Mouse (Mus musculus): Measurements from ENCODE around the gene Spata18. TPM values are rescaled to one million over a fixed set of nuclear protein-coding genes. Genes with fewer than 3 reads are reported as not detected.

The Spata18 gene
- polyA plus RNA-seq, 1 experiment from 2014 or later, result 0.12 TPM

GRCm38 (mm10) chr5:73626842-73627241, 24.3 kb upstream of the Spata18 start:
- Histone ChIP-seq H3K36me3 (ENCODE audit: control insufficient read depth, insufficient read depth, low read length) (no peaks in the 10 kb centered on the region), H3K9ac (ENCODE audit: low read length) (no peak overlapping the region), H3K27ac (ENCODE audit: low read depth, low read length) (no peak overlapping the region), H3K27me3 (ENCODE audit: control insufficient read depth, insufficient read depth, low read length) (no peaks in the 10 kb centered on the region), H3K4me2 (no peak overlapping the region), H3K9me3 (ENCODE audit: control insufficient read depth, low read length) (no peaks in the 10 kb centered on the region), H3K4me3 (ENCODE audit: low read depth, low read length) (no peak overlapping the region), H3K4me1 (ENCODE audit: control insufficient read depth, insufficient read depth, low read length) (peaks cover 6% of the 10 kb centered on the region)
- ATAC-seq (ENCODE audit: low FRiP score) (no peak), DNase-seq (ENCODE audit: low spot score, missing footprints) (no peak)
- WGBS, result 92% methylated on average over 7 of the region's 7 CpGs

- H3K9me3 ChIP-seq (ENCODE audit: control insufficient read depth, low read length), result no peaks in the 10 kb centered on the region
- no peak overlapping the region for H3K9ac ChIP-seq (ENCODE audit: low read length)
- whole genome bisulfite sequencing, result 49% methylated on average over 4 of the region's 4 CpGs
- peaks cover 6% of the 10 kb centered on the region for H3K4me1 ChIP-seq (ENCODE audit: control insufficient read depth, insufficient read depth, low read length)
- no peak for ATAC-seq (ENCODE audit: low FRiP score)
- no peak overlapping the region for H3K27ac ChIP-seq (ENCODE audit: low read depth, low read length)
- H3K36me3 ChIP-seq (ENCODE audit: control insufficient read depth, insufficient read depth, low read length), result no peaks in the 10 kb centered on the region
- DNase-seq (ENCODE audit: low spot score, missing footprints), result no peak
- no peaks in the 10 kb centered on the region for H3K27me3 ChIP-seq (ENCODE audit: control insufficient read depth, insufficient read depth, low read length)
- no peak overlapping the region for H3K4me2 ChIP-seq
- no peak overlapping the region for H3K4me3 ChIP-seq (ENCODE audit: low read depth, low read length)
These were observed 23.6 kb upstream of the Spata18 start for GRCm38 (mm10) chr5:73627559-73627958.

- Histone ChIP-seq H3K36me3 (ENCODE audit: control insufficient read depth, insufficient read depth, low read length) (no peaks in the 10 kb centered on the region; the same call in 1 of the 2 replicates), H3K27ac (ENCODE audit: low read depth, low read length) (no peak overlapping the region), H3K9ac (ENCODE audit: low read length) (no peak overlapping the region), H3K4me1 (ENCODE audit: control insufficient read depth, insufficient read depth, low read length) (peaks cover 6% of the 10 kb centered on the region), H3K9me3 (ENCODE audit: control insufficient read depth, low read length) (no peaks in the 10 kb centered on the region), H3K27me3 (ENCODE audit: control insufficient read depth, insufficient read depth, low read length) (no peaks in the 10 kb centered on the region), H3K4me3 (ENCODE audit: low read depth, low read length) (no peak overlapping the region), H3K4me2 (no peak overlapping the region)
- WGBS, result 77% methylated on average over 15 of the region's 15 CpGs
- no peak for ATAC-seq (ENCODE audit: low FRiP score)
- DNase-seq (ENCODE audit: low spot score, missing footprints), result no peak
These were observed 23.2 kb upstream of the Spata18 start for GRCm38 (mm10) chr5:73627991-73628390.

- ATAC-seq (ENCODE audit: low FRiP score) (no peak), DNase-seq (ENCODE audit: low spot score, missing footprints) (no peak)
- 89% methylated on average over 5 of the region's 5 CpGs for WGBS
- Histone ChIP-seq H3K4me3 (ENCODE audit: low read depth, low read length) (no peak overlapping the region), H3K9me3 (ENCODE audit: control insufficient read depth, low read length) (peaks cover 3% of the 10 kb centered on the region; the same call in 1 of the 2 replicates), H3K27ac (ENCODE audit: low read depth, low read length) (no peak overlapping the region), H3K4me2 (no peak overlapping the region), H3K27me3 (ENCODE audit: control insufficient read depth, insufficient read depth, low read length) (no peaks in the 10 kb centered on the region), H3K4me1 (ENCODE audit: control insufficient read depth, insufficient read depth, low read length) (peaks cover 6% of the 10 kb centered on the region), H3K9ac (ENCODE audit: low read length) (no peak overlapping the region), H3K36me3 (ENCODE audit: control insufficient read depth, insufficient read depth, low read length) (peaks cover 3% of the 10 kb centered on the region)
These were observed 21.0 kb upstream of the Spata18 start for GRCm38 (mm10) chr5:73630141-73630540.

DNA sequence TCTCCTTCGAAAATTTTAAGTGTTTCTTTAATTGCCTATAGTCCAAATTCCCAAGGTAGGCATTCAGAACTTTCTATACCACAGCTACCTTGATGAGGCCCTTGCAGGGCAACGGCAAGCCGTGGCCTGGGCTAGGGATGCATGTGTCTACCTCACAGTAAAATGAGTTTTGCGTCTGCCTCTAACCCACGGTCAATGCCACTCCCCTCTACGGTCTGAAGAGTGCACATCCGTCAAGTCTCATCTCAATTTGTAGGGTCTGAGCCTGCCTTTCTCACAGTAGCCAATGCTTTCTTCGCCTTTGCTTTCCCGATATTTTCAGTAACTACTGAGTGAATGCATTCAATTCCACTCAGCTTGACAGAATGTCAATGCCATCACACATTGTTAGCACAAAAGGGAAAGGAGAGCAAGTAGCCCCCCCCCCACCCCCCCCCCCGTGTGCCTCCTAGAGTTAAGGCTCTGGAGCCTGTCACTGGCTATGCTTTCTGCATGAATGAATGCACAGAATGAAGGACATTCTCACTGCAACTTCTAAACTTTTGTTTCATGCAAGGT, 20.1 kb upstream of the Spata18 start:
- DNase-seq (ENCODE audit: low spot score, missing footprints) (no peak), ATAC-seq (ENCODE audit: low FRiP score) (peak; percentile 55; the same call in 1 of the 2 replicates)
- peaks cover 3% of the 10 kb centered on the region for H3K36me3 ChIP-seq (ENCODE audit: control insufficient read depth, insufficient read depth, low read length)
- H3K4me3 ChIP-seq (ENCODE audit: low read depth, low read length), result no peak overlapping the region
- H3K9ac ChIP-seq (ENCODE audit: low read length), result no peak overlapping the region
- peaks cover 6% of the 10 kb centered on the region for H3K4me1 ChIP-seq (ENCODE audit: control insufficient read depth, insufficient read depth, low read length)
- no peaks in the 10 kb centered on the region for H3K27me3 ChIP-seq (ENCODE audit: control insufficient read depth, insufficient read depth, low read length)
- peaks cover 3% of the 10 kb centered on the region; the same call in 1 of the 2 replicates for H3K9me3 ChIP-seq (ENCODE audit: control insufficient read depth, low read length)
- WGBS, result 48% methylated on average over 10 of the region's 10 CpGs
- H3K4me2 ChIP-seq, result no peak overlapping the region
- no peak overlapping the region for H3K27ac ChIP-seq (ENCODE audit: low read depth, low read length)

GRCm38 (mm10) chr5:73632291-73632690, 18.9 kb upstream of the Spata18 start, which contains the start of gene Lrrc66:
Gene Lrrc66, minus strand, starts transcription at chr5:73632526.
- Histone ChIP-seq H3K27ac (ENCODE audit: low read depth, low read length) (no peak within 1 kb of the TSS), H3K9ac (ENCODE audit: low read length) (no peak within 1 kb of the TSS), H3K9me3 (ENCODE audit: control insufficient read depth, low read length) (peaks cover 3% of the 10 kb centered on the region; the same call in 1 of the 2 replicates), H3K4me1 (ENCODE audit: control insufficient read depth, insufficient read depth, low read length) (peaks cover 6% of the 10 kb centered on the region), H3K4me3 (ENCODE audit: low read depth, low read length) (no peak within 1 kb of the TSS), H3K4me2 (no peak within 1 kb of the TSS), H3K27me3 (ENCODE audit: control insufficient read depth, insufficient read depth, low read length) (no peaks in the 10 kb centered on the region), H3K36me3 (ENCODE audit: control insufficient read depth, insufficient read depth, low read length) (peaks cover 3% of the 10 kb centered on the region)
- WGBS, result 77% methylated on average over 8 of the region's 8 CpGs
- DNase-seq (ENCODE audit: low spot score, missing footprints), result no peak
- ATAC-seq (ENCODE audit: low FRiP score), result no peak

DNA sequence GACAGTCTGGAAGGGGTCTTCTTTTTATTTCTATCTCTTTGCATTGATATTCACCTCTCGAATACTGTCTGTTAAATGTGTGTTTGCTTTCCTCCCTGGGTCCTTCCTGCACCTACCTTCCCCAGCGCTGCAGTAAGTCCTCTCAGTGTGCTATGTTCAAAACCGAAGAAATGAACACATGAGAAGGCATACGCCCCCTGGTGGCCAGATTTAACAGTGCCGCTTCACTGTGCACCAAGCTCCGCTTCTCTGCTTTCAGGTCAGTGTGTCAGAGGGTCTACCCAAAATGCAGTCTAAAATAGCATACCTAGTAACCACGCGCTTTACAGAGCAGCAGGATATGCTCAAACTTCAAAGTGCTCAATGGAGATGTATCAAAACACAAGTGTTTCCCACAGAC, 18.0 kb upstream of the Spata18 start:
- Histone ChIP-seq H3K27ac (ENCODE audit: low read depth, low read length) (no peak overlapping the region), H3K9me3 (ENCODE audit: control insufficient read depth, low read length) (peaks cover 3% of the 10 kb centered on the region; the same call in 1 of the 2 replicates), H3K4me3 (ENCODE audit: low read depth, low read length) (no peak overlapping the region), H3K27me3 (ENCODE audit: control insufficient read depth, insufficient read depth, low read length) (no peaks in the 10 kb centered on the region), H3K4me1 (ENCODE audit: control insufficient read depth, insufficient read depth, low read length) (peaks cover 6% of the 10 kb centered on the region), H3K36me3 (ENCODE audit: control insufficient read depth, insufficient read depth, low read length) (peaks cover 3% of the 10 kb centered on the region), H3K9ac (ENCODE audit: low read length) (no peak overlapping the region), H3K4me2 (no peak overlapping the region)
- DNase-seq (ENCODE audit: low spot score, missing footprints) (peak; percentile 98), ATAC-seq (ENCODE audit: low FRiP score) (peak; percentile 33; the same call in 1 of the 2 replicates)
- WGBS, result 58% methylated on average over 8 of the region's 8 CpGs

GRCm38 (mm10) chr5:73637337-73638107, 13.7 kb upstream of the Spata18 start:
- Histone ChIP-seq H3K9me3 (ENCODE audit: control insufficient read depth, low read length) (peaks cover 3% of the 10 kb centered on the region; the same call in 1 of the 2 replicates), H3K9ac (ENCODE audit: low read length) (no peak overlapping the region), H3K4me3 (ENCODE audit: low read depth, low read length) (no peak overlapping the region), H3K27me3 (ENCODE audit: control insufficient read depth, insufficient read depth, low read length) (no peaks in the 10 kb centered on the region), H3K27ac (ENCODE audit: low read depth, low read length) (no peak overlapping the region), H3K4me2 (no peak overlapping the region), H3K4me1 (ENCODE audit: control insufficient read depth, insufficient read depth, low read length) (no peaks in the 10 kb centered on the region), H3K36me3 (ENCODE audit: control insufficient read depth, insufficient read depth, low read length) (peaks cover 3% of the 10 kb centered on the region)
- 47% methylated on average over 8 of the region's 8 CpGs for WGBS
- DNase-seq (ENCODE audit: low spot score, missing footprints) (peak; percentile 90), ATAC-seq (ENCODE audit: low FRiP score) (peak; percentile 52; the same call in 1 of the 2 replicates)

DNA sequence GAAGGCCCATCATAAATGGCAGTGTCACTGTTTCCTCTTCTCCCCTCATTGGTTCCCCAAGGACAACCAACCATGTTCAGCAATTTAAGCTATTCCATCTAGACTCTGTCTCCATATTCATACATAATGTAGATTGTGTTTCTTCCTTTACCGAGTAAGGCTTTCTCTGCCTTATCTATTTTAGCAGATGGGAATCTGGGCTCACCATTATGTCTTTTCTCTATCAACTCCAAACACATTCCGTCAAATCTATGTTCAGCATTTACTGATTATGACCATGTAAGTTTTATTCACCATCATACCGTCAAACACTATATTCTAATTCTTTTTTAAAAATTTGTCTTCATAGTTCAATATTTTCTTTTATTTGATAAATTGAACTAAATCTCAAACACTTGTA, 10.1 kb upstream of the Spata18 start:
- Histone ChIP-seq H3K27me3 (ENCODE audit: control insufficient read depth, insufficient read depth, low read length) (no peaks in the 10 kb centered on the region), H3K36me3 (ENCODE audit: control insufficient read depth, insufficient read depth, low read length) (no peaks in the 10 kb centered on the region), H3K9ac (ENCODE audit: low read length) (no peak overlapping the region), H3K27ac (ENCODE audit: low read depth, low read length) (no peak overlapping the region), H3K4me1 (ENCODE audit: control insufficient read depth, insufficient read depth, low read length) (no peaks in the 10 kb centered on the region), H3K4me3 (ENCODE audit: low read depth, low read length) (no peak overlapping the region), H3K4me2 (no peak overlapping the region), H3K9me3 (ENCODE audit: control insufficient read depth, low read length) (no peaks in the 10 kb centered on the region)
- ATAC-seq (ENCODE audit: low FRiP score) (no peak), DNase-seq (ENCODE audit: low spot score, missing footprints) (no peak)
- 89% methylated on average over 3 of the region's 3 CpGs for WGBS

Measured in midbrain, embryonic 11.5 days (tissue).